Mouse (Mus musculus) liver, embryonic 11.5 days (tissue): ENCODE measurements around the gene Lztr1. TPM values are rescaled to one million over a fixed set of nuclear protein-coding genes. Genes with fewer than 3 reads are reported as not detected.

Experiments
- ATAC-seq: fragments of 200-750 bp; cut with Nextera tagmentation; replicated peaks from 2 replicates; pipeline ENCODE4 v1.8.0; 2017; ENCODE audit warnings: moderate number of reproducible peaks, mild to moderate bottlenecking, moderate TSS enrichment, moderate library complexity; ENCODE audit not compliant: low FRiP score
- DNase-seq: peaks from one replicate; pipeline ENCODE4 v3.0.0-alpha.2; 2017; ENCODE audit warnings: low spot score
- H3K27ac ChIP-seq: fragments of 300-500 bp; sonication (generic); 2 replicates; pipeline ENCODE4 v1.5.1; 2014; ENCODE audit warnings: mild to moderate bottlenecking, low read depth, low read length, control low read depth
- H3K27me3 ChIP-seq: fragments of 300-500 bp; sonication (generic); replicated peaks from 2 replicates; pipeline ENCODE4 v1.6.1; 2014; ENCODE audit warnings: low read length, mixed read lengths; ENCODE audit not compliant: control insufficient read depth, insufficient read depth
- H3K36me3 ChIP-seq: fragments of 300-500 bp; sonication (generic); 2 replicates; pipeline ENCODE4 v1.6.1; 2014; ENCODE audit warnings: mild to moderate bottlenecking, low read length, moderate library complexity, mixed read lengths; ENCODE audit not compliant: control insufficient read depth, insufficient read depth
- H3K4me1 ChIP-seq: fragments of 300-500 bp; sonication (generic); replicated peaks from 2 replicates; pipeline ENCODE4 v1.6.1; 2014; ENCODE audit warnings: low read length, mixed read lengths; ENCODE audit not compliant: control insufficient read depth, insufficient read depth
- H3K4me2 ChIP-seq: fragments of 300-500 bp; sonication (generic); 2 replicates; pipeline ENCODE4 v1.6.1; 2014; ENCODE audit warnings: mild to moderate bottlenecking, control low read depth, moderate library complexity
- H3K4me3 ChIP-seq: fragments of 300-500 bp; sonication (generic); 2 replicates; pipeline ENCODE4 v1.5.1; 2014; ENCODE audit warnings: low read depth, low read length, control low read depth
- H3K9ac ChIP-seq: fragments of 300-500 bp; sonication (generic); 2 replicates; pipeline ENCODE4 v1.6.1; 2014; ENCODE audit warnings: low read depth, low read length, control low read depth
- H3K9me3 ChIP-seq: fragments of 300-500 bp; sonication (generic); 2 replicates; pipeline ENCODE4 v1.6.1; 2016; ENCODE audit warnings: low read length, inconsistent platforms, mixed read lengths; ENCODE audit not compliant: control insufficient read depth
- whole genome bisulfite sequencing: fragments of 180-500 bp; shearing (Covaris S2); extraction: QIAGEN DNeasy Blood & Tissue Kit; methylation state at CpG from one replicate; pipeline ENCODE4 v1.1.7; 2014; 5-methylcytosine and 5-hydroxymethylcytosine counted together
- polyA plus RNA-seq: library from polyadenylated mRNA; unstranded; fragments of >200 nt; fragmentation: Nextera tagmentation; extraction: Ambion mirVana; gene quantifications from 2 replicates; pipeline ENCODE4 v1.2.1, GENCODE M21; 2014

The Lztr1 gene
- polyA plus RNA-seq: 50.2 and 54.8 TPM in 2 replicates

GRCm38 (mm10) chr16:17508546-17509239, at the start of gene Lztr1:
TSS of gene Lztr1 (plus strand) at chr16:17508688.
- DNase-seq: peak; percentile 93
- H3K4me1 ChIP-seq: peaks cover 14% of the 10 kb centered on the region
- WGBS: under 1% methylated on average over 50 of the region's 50 CpGs
- H3K4me3 ChIP-seq: peak within 1 kb of the TSS; percentile 71
- H3K27ac ChIP-seq: peak within 1 kb of the TSS; percentile 84
- no peaks in the 10 kb centered on the region for H3K9me3 ChIP-seq
- no peaks in the 10 kb centered on the region for H3K27me3 ChIP-seq
- peaks cover 12% of the 10 kb centered on the region for H3K36me3 ChIP-seq
- peak; percentile 96 for ATAC-seq
- H3K9ac ChIP-seq: peak within 1 kb of the TSS; percentile 79
- peak within 1 kb of the TSS; percentile 86 for H3K4me2 ChIP-seq

GRCm38 (mm10) chr16:17460254-17460653, 48.2 kb upstream of the Lztr1 start:
- ATAC-seq (no peak), DNase-seq (no peak)
- Histone ChIP-seq H3K4me1 (peaks cover 14% of the 10 kb centered on the region), H3K27me3 (no peaks in the 10 kb centered on the region), H3K36me3 (peaks cover 19% of the 10 kb centered on the region; the same call in 1 of the 2 replicates), H3K9ac (no peak overlapping the region), H3K4me3 (no peak overlapping the region), H3K9me3 (no peaks in the 10 kb centered on the region), H3K27ac (no peak overlapping the region), H3K4me2 (no peak overlapping the region)
- WGBS: 77% methylated on average over 4 of the region's 4 CpGs

GRCm38 (mm10) chr16:17461596-17461995, 46.9 kb upstream of the Lztr1 start:
- Histone ChIP-seq H3K27ac (0 out of 2 replicates have a peak overlapping the region, but pooled peaks have one; percentile 38), H3K9me3 (no peaks in the 10 kb centered on the region), H3K4me1 (peaks cover 11% of the 10 kb centered on the region), H3K27me3 (no peaks in the 10 kb centered on the region), H3K36me3 (peaks cover 11% of the 10 kb centered on the region; the same call in 1 of the 2 replicates), H3K4me2 (no peak overlapping the region), H3K9ac (no peak overlapping the region), H3K4me3 (no peak overlapping the region)
- no peak for ATAC-seq
- DNase-seq: no peak
- 63% methylated on average over 1 of the region's 1 CpGs for WGBS

- H3K27me3 ChIP-seq: no peaks in the 10 kb centered on the region
- no peaks in the 10 kb centered on the region for H3K9me3 ChIP-seq
- no peak overlapping the region for H3K4me3 ChIP-seq
- peaks cover 11% of the 10 kb centered on the region for H3K4me1 ChIP-seq
- H3K4me2 ChIP-seq: no peak overlapping the region
- peaks cover 3% of the 10 kb centered on the region; the same call in 1 of the 2 replicates for H3K36me3 ChIP-seq
- H3K9ac ChIP-seq: no peak overlapping the region
- ATAC-seq (no peak), DNase-seq (no peak)
- 88% methylated on average over 2 of the region's 2 CpGs for WGBS
- no peak overlapping the region for H3K27ac ChIP-seq
These were observed 45.3 kb upstream of the Lztr1 start for GRCm38 (mm10) chr16:17463184-17463583.

GRCm38 (mm10) chr16:17466875-17467663, 41.4 kb upstream of the Lztr1 start:
- H3K9me3 ChIP-seq: no peaks in the 10 kb centered on the region
- WGBS: 75% methylated on average over 4 of the region's 4 CpGs
- H3K9ac ChIP-seq: no peak overlapping the region
- no peak overlapping the region for H3K27ac ChIP-seq
- ATAC-seq (no peak), DNase-seq (no peak)
- no peaks in the 10 kb centered on the region for H3K27me3 ChIP-seq
- H3K36me3 ChIP-seq: peaks cover 7% of the 10 kb centered on the region
- H3K4me1 ChIP-seq: peaks cover 3% of the 10 kb centered on the region; the same call in 1 of the 2 replicates
- no peak overlapping the region for H3K4me2 ChIP-seq
- no peak overlapping the region for H3K4me3 ChIP-seq

- Histone ChIP-seq H3K4me1 (peaks cover 2% of the 10 kb centered on the region; the same call in 1 of the 2 replicates), H3K27ac (no peak overlapping the region), H3K4me3 (no peak overlapping the region), H3K9me3 (no peaks in the 10 kb centered on the region), H3K36me3 (peaks cover 20% of the 10 kb centered on the region), H3K9ac (no peak overlapping the region), H3K4me2 (no peak overlapping the region), H3K27me3 (no peaks in the 10 kb centered on the region)
- DNase-seq (no peak), ATAC-seq (no peak)
- 87% methylated on average over 6 of the region's 6 CpGs for WGBS
These were observed 36.0 kb upstream of the Lztr1 start for GRCm38 (mm10) chr16:17472498-17472897.

GRCm38 (mm10) chr16:17474091-17474490, 34.4 kb upstream of the Lztr1 start:
- peaks cover 16% of the 10 kb centered on the region for H3K36me3 ChIP-seq
- H3K9me3 ChIP-seq: no peaks in the 10 kb centered on the region
- H3K27ac ChIP-seq: no peak overlapping the region
- no peak overlapping the region for H3K9ac ChIP-seq
- no peak overlapping the region for H3K4me2 ChIP-seq
- no peaks in the 10 kb centered on the region for H3K27me3 ChIP-seq
- DNase-seq (no peak), ATAC-seq (no peak)
- H3K4me3 ChIP-seq: no peak overlapping the region
- H3K4me1 ChIP-seq: peaks cover 10% of the 10 kb centered on the region

- Histone ChIP-seq H3K9me3 (no peaks in the 10 kb centered on the region), H3K4me3 (no peak overlapping the region), H3K36me3 (peaks cover 15% of the 10 kb centered on the region), H3K4me2 (no peak overlapping the region), H3K27me3 (no peaks in the 10 kb centered on the region), H3K9ac (no peak overlapping the region), H3K27ac (no peak overlapping the region), H3K4me1 (peaks cover 10% of the 10 kb centered on the region)
- DNase-seq (no peak), ATAC-seq (no peak)
- WGBS: 78% methylated on average over 2 of the region's 2 CpGs
These were observed 33.7 kb upstream of the Lztr1 start for GRCm38 (mm10) chr16:17474761-17475160.
